Mouse (Mus musculus): ENCODE data around the gene Ptgr2.
"Not testable (repeated sequence)": the region's sequence is repeated elsewhere in the genome, so short reads cannot be mapped to it uniquely, and the experiment has no call there.

The Ptgr2 gene

DNA sequence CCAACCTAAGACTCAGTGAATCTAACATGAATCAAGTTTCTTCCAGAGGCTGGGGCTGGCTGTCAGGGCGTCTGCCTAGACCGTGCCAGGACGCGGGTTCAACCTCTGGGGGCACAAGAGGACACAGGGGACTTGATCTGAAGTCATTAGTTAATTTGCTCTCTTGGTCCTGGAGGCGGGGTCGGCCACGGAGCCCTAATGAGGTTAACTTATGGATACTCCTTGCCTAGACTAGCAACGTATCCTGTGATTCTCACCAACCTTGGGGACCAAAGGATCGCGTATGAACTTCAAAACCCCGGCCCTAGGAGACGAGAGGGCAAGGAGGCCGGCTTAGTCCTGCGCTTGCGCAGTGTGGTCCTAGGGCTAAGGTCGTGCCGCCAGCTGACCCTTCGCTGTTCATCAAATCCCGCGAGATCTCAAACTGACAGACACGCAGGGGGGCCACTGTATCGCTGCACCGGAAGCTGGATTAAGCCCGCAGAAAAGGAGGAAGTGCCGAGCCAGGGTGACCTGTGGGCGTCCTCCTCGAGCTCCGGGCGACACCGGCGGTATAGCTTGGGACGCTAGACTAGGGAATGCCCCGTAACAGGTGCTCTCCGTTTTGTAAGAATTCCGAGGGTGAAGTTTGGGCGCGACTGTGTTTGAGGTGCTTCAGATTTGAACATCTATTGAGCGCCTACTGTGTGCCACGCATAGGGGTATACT is at the start of gene Ptgr2:
Gene Ptgr2, plus strand, starts transcription at position 348 of the 708 bp plus-strand sequence.
- DNase-seq (ENCODE audit: low read depth) = peak; percentile 91

DNA sequence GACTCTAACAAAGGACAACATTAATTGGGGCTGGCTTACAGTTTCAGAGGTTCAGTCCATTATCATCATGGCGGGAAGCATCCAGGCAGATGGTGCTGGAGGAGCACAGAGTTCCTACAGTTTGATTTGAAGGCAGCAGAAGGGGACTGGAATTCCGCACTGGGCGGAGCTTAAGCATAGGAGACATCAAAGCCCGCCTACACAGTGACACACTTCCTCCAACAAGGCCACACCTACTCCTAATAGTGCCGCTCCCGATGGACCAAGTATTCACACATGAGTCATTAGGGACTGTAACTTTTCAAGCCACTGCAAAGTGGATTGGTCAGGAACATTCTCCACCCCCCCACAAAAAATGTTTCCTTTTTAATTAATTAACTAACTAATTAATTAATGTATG is 49.5 kb upstream of the Ptgr2 start:
- DNase-seq (ENCODE audit: low read depth) = no peak

DNA sequence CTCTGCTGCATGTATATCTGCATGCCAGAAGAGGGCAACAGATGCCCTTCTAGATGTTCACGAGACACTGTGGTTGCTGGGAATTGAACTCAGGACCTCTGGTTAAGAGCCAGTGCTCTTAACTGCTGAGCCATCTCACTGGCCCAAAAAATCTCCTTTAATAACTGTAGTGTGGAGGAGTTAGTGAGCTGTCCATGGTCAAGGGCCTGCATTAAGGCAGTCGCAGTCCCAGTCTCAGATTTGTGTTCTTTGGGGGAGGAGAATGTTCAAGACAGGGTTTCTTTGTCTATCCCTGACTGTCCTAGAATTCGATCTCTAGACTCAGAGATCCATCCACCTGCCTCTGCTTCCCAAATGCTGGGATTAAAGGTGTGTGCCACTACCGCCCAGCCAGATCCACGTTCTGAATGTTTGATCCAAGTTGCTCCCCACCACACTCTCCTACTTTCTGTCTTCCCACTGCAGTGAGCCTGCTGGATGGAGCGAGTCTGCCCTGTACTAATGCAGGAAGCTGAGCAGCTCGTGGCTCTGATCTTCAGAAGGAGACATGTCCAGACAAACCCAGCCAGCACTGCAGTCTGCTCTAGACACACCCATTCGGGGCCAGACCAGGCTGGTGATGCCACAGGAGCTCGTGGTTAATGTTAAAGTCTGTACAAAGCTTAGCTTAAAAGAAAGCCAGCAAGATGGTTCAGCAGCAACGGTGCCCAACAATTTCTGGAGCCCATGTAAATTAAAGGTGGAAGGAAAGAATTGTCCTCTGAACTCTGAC is 48.9 kb upstream of the Ptgr2 start:
- DNase-seq (ENCODE audit: low read depth) = no peak

DNA sequence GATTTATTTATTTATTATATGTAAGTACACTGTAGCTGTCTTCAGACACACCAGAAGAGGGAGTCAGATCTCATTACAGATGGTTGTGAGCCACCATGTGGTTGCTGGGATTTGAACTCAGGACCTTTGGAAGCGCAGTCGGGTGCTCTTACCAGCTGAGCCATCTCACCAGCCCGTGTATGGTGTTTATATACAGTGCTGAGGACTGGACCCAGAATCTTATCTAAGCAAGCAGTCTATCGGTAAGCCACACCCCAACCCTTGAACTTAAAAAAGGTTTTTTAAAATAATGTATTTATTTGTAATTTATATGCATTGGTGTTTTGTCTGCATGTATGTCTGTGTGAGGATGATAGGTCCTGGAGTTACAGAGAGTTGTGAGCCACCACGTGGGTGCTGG is 48.0 kb upstream of the Ptgr2 start:
- not testable (repeated sequence) for DNase-seq (ENCODE audit: low read depth)

DNA sequence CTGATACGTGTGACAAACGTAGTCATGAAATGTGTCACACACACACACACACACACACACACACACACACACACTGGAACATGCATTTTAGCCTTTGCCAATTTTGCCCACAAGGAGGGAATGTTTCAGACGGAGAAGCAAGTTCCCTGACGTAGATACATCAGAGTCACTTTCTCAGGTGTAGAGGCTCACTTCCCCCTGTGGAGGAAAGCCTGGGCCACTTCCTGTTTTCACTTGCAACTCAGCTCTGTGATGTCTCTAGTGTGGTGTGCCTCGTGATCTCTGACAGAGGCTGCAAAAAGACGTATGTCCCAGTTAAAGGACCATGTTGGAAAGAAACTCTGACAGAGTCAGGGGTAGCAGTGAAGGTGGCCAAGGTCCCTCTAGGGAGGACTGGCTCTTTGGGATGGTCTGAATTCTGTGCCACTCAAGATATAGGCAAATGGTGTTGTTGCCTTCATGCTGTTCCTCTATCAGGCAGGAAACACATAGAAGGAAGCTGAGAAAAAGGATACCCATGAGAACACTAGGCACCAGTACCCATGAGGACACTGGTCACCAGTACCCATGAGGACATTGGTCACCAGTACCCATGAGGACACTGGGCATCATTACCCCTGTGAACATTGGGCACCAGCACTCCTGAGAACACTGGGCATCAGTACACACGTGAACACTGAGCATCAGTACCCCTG is 41.8 kb upstream of the Ptgr2 start:
- peak; percentile 96 for DNase-seq (ENCODE audit: low read depth)

DNA sequence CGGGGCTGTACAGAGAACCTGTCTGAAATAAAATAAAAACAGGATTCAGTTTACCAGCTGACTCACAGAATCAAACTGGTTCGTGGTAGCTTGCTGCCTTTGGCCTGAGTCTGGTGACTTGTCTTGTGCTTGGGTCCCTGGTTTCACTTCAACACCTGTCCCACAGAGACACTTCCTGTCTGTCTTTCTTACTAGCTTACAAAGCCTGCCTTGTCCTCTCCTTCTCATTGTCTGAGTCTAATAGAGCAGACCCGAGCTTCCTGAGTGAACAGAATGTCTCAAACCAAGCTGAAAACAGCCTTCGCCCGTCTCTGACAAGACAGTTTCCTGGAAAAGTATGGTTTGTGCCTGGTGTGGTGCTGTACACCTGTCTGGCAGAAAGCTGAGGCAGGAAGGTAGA is 39.3 kb upstream of the Ptgr2 start:
- peak; percentile 82 for DNase-seq (ENCODE audit: low read depth)

DNA sequence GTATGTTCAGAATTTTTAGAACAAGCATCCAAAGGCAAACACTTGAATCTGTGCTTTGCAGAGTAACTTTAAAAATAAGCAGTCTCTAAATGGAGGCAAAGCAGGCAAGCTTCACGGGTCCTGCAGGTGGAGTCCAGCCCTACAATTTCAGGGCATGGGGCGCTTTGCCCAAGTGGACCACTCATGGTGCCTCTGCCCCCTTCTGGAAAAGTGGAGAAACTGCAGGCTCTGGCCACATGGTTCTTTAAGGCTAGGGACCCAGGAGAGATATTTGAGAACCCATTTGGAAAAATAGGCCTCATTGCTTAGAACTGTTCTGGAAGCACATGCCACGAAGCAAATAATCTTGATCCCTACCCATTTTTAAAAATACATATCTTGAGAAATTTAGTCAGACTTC is 35.8 kb upstream of the Ptgr2 start:
- DNase-seq (ENCODE audit: low read depth) = peak; percentile 83

DNA sequence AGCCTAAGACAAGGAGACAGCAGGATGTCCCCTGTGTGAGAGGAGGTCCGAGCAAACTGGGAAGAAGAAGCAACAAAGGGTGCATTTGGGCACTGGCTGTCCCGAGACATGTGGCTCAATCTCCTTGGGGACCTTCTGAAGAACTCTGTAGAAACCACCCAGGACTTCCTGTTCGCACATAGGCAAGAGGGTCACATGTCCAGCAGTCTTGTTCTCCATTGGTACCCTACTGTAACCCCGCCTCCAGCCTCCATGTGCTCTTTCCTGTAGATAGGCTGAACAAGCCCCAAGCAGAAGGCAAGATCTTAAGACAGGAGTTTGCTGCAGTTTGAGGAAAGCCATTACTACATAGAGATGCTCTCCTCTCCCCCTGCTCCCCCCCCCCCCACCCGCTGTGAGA is 32.2 kb upstream of the Ptgr2 start:
- DNase-seq (ENCODE audit: low read depth) = no peak

DNA sequence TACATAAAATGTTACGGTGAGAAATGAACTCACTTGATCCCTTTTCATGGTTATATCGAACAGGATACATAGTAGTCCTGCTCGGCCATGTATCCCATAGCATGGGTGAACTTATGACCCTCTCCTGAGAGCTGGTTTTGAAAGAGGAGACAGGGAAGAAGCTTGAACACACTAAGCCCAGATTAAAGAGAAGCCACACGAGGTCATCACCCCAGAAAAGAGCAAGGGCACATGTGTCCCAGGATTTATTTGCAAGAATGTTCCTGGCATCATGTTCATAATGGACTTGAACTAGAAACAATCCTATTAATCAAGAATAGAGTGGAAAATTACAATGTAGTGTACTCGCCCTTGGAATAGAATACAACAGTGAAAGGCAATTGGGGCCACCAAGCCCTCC is 30.1 kb upstream of the Ptgr2 start:
- no peak for DNase-seq (ENCODE audit: low read depth)

DNA sequence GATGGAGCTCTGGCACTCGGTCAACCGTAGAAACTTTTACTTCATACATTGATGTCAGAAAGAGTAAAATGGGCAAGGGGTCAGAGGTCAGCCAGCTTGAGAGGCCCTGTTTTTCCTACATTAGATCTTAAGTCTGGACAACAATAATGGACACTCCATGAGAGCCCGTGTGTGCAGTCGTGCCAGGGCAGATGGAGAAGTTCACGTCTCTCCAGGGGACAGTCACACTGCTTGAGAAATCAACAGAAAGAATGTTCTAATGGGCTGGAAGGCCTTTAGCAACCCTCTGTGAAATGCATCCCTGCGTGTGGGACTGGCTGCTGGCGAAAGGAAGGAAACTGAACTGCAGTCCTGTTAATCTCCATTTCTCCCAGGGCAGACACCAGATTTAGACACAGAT is 24.7 kb upstream of the Ptgr2 start:
- DNase-seq (ENCODE audit: low read depth) = no peak

DNA sequence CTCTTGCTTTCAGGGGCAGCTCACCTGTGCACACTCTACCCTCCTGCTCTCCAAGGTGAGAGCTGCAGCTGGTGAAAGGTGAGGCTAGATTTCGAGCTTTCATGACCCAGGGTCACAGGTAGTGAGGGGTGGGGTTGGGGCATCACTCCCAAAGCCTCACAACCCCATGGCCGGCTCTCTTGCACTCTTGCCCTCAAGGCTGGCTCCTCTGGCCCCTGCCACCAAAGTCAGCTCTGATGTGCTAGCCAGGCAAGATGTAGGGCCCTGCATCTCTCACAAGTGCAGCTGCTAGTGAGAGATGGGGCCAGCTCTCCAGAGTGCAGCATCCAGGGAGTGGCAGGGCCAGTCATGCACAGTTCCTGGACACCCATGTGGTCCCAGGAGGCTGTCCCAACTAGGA is 17.8 kb upstream of the Ptgr2 start:
- no peak for DNase-seq (ENCODE audit: low read depth)

DNA sequence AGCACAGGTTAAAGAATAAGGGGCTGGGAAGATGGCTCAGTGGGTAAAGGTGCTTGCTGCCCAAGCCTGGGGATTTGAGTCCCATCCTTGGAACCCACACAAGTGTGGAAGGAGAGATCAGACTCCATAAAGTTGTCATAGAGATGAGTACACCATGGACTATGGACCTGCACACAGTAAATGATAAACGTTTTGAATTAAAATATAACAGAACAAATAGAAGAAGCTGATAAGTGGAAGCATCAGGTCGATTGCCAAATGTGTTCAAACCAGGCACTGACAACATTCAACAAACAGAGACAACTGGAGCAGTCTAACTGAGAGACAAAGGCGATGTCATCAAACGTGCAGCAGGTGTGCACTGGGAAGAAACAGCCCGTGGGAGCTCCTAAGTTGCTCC is 11.7 kb upstream of the Ptgr2 start:
- no peak for DNase-seq (ENCODE audit: low read depth)

DNA sequence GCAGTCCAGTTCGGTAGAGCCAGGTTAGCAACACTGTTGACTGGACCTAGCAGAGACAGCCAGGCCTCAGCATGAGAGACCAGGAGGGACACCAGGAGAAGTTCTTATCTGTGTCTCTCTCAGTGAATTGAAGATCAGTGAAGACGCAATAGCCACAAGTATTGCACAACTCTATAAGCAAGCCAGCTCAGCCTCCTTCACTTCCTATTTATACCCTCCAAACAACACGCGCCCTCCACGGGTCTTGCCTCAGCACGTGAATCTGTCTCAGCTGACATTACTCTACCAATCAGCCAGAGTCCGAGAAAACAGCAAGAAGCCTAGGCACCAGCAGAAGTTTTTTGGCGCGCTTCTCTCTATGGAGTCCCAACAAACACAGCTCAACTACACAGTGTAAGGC is 9.7 kb upstream of the Ptgr2 start:
- no peak for DNase-seq (ENCODE audit: low read depth)

DNA sequence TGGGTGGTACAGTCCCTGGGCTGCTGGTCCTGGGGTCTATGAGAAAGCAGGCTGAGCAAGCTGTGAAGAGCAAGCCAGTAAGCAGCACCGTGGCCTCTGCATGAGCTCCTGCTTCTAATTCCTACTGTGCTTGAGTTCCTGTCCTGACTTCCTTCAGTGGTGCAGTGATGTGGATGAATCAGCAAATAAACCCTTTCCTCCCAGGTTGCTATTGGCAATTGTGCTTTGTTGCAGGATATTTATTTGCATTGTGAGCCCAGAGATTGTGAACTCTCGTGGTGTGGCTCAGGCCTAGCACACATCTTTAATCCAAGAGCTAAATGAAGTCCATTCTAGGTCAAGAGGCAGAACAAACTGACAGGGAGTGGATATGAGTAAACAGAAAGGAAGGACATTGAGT is 8.7 kb upstream of the Ptgr2 start:
- no peak for DNase-seq (ENCODE audit: low read depth)

DNA sequence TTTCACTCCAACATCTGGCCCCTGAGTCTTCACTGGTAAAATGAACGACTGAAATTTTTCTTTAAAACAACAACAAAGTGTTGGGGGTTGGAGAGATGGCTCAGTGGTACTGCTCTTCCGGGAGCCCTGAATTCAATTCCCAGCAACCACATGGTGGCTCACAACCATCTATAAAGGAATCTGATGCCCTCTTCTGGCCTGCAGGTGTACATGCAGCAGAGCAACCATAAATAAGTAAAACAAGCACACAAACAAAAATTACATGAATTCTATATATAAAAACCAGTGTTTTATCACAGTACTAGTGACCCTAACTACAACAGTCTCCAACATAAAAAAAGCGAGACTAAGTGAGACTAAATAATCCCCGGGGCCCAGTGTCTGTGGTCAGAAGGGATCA is 8.2 kb upstream of the Ptgr2 start:
- DNase-seq (ENCODE audit: low read depth) = no peak

DNA sequence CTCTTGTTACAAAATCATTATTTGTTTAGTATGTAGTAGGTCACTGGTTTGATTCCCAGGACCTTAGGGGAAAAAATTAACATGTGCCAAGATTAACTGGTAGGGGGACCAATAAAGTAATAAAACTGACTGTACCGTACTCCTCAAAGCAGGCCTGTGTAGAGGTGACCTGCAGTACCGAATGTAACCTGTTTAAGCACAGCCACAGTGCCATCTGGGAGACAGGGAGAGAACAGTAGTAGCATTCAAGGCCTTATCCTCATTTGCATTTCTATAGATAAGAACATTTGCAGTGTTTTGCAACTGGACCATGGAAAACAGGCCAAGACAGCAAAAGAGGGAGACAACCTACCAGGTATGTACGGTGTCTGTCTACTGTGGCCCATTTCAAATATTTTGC is 7.2 kb upstream of the Ptgr2 start:
- DNase-seq (ENCODE audit: low read depth) = no peak

DNA sequence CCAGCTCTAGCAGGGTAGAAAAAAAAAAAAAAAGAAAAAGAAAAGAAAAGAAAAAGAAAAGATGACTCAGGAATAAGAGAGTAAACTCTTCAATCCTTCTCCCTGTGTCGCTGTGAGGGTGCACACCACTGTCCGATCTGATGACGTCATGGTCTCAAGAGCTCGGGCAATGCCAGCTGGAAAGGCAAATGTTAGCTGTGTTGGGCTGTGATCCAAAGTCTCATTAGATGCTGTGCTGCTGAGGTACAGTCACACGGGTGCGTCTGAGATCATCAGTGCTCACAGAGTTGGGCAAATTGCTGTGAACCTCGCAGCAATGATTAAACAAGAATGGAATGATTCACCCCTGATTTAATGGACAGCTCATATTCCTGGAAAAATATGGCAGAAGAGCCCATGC is 6.1 kb upstream of the Ptgr2 start:
- no peak for DNase-seq (ENCODE audit: low read depth)

DNA sequence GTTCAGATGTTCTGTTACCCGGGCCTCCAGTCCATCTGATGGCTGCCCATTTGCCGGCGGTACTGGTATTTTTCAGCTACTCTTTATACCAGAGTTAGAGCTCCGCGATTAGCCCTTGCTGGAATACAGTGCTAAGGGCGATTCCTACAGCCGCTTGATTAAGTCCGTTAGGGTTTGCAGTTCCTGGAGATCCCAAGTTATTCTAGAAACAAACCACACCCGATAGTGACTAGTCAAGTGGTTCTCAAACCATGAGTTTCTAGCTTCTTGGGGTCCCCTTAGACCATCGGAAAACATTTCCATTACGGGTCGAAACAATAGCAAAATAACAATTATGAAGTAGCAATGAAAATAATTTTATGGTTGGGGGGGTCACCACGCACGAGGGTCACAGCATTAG is 641 bp upstream of the Ptgr2 start:
- DNase-seq (ENCODE audit: low read depth) = no peak

DNA sequence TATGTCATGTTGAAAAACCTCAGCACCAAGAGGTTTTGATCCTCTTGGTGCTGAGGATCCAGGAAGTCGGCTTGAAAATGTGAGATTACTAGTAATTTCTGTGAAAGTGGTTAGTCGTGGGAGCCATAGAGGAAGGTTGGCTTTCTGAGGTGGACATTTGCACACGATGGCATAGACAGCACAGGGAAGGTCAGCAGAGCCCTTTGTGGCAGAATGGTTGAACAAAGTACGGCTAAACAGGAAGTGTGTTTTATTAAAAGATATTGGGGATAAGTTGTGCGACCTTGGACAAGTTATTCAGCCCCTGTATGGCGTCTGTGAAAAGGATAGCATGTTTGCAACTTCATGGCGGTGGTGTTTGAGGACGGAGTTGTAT is 549 bp downstream of the Ptgr2 start:
- no peak for DNase-seq (ENCODE audit: low read depth)

DNA sequence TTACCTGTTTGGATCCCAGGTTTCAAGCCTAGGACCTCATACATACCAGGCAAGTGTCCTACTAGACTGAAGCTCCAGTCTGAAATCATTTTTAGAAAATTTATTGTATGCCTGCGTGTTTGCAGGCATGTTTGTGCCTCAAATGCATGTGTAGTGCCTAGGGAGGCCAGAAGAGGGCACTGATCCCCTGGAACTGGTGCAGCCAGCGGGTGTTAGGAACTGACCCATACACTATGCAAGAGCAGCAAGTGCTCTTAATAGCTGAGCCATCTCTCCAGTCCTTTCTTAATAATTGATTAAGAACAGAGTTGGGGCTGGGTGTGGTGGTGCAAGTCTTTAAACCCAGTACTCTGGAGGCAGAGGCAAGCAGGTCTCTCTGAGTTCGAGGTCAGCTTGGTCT is 3.4 kb downstream of the Ptgr2 start:
- DNase-seq (ENCODE audit: low read depth) = peak; percentile 48

DNA sequence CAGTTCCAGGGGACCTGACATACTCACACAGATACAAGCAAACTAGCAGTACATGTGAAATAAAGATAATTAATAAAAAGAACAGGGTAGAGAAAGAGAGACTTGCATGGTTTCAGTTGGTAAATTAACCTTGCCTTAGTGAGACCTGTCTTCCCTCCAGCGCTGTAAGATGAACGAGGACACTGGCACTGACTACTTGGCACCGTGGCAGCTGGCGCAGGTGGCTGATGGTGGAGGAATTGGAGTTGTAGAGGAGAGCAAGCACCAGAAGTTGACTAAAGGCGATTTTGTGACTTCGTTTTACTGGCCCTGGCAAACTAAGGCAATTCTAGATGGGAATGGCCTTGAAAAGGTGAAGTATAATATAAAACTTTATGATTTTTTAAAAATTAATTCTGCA is 12.8 kb downstream of the Ptgr2 start:
- DNase-seq (ENCODE audit: low read depth) = no peak

DNA sequence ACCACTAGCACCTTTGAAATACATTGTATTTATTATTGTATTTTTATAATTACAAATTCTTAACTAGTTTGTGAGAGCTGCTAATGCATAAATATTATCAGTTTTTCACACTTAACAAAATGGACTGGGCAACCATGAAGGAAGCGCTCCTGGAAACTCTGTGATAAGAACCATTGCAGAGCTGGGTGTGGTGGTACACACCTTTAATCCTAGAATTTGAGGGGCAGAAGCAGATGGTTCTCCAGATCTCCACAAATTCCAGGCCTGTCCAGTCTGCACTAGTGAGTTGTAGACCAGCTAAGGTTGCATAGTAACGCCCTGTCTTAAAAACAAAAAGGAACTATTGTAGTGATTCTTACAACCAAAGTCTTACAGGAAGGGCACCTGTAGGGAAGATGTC is 14.2 kb downstream of the Ptgr2 start:
- no peak for DNase-seq (ENCODE audit: low read depth)

DNA sequence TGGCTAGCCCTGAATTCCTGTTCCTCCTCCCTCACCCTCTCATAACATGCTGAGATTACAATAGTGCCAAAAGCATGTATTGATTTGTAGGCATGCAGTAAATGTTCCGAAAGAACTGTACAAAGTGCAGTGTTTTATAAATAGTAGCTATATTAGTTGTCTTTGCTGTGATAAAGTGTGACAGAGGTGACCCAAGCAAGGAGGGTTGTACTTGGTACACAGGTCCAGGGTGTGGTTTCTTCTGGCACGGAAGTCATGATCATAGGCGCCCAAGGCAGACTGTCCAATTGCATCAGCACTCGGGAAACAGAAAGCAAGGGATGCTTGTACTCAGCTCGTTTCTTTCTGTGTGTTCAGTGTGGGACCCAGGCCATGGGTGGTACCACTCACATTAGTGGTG is 19.1 kb downstream of the Ptgr2 start:
- no peak for DNase-seq (ENCODE audit: low read depth)

All from naive thymus-derived CD4-positive, alpha-beta T cell, adult 2 months (primary cell).